Mouse (Mus musculus) kidney, postnatal 4 days (tissue): Measurements from ENCODE around the gene Cdh3.

Experiments used
- DNase-seq, 2 experiments: peaks; one replicate each; pipeline ENCODE4 v3.0.0; 2021; ENCODE audit warnings: mixed read lengths in 2 of 2

Cdh3 gene

GRCm38 (mm10) chr8:106527241-106528036 lies 16.7 kb downstream of the Cdh3 start:
- peak in 1 of 2 experiments; percentile 40 for DNase-seq

GRCm38 (mm10) chr8:106528596-106529249 lies 18.0 kb downstream of the Cdh3 start:
- DNase-seq: no peak

- no peak for DNase-seq
These were observed 19.3 kb downstream of the Cdh3 start for GRCm38 (mm10) chr8:106529885-106530482.

- DNase-seq: peak; percentile 41 to 45
These were observed 19.9 kb downstream of the Cdh3 start for GRCm38 (mm10) chr8:106530566-106530965.

- no peak for DNase-seq
These were observed 23.0 kb downstream of the Cdh3 start for GRCm38 (mm10) chr8:106533709-106534108.

GRCm38 (mm10) chr8:106534449-106534848 lies 23.8 kb downstream of the Cdh3 start:
- DNase-seq: peak; percentile 65 to 75

GRCm38 (mm10) chr8:106535448-106535847 lies 24.8 kb downstream of the Cdh3 start:
- no peak for DNase-seq

GRCm38 (mm10) chr8:106539193-106539592 lies 28.5 kb downstream of the Cdh3 start:
- no peak for DNase-seq

- no peak for DNase-seq
These were observed 30.3 kb downstream of the Cdh3 start for GRCm38 (mm10) chr8:106541002-106541401.

GRCm38 (mm10) chr8:106543043-106543442 lies 32.4 kb downstream of the Cdh3 start:
- DNase-seq: no peak

GRCm38 (mm10) chr8:106545149-106545548 lies 34.5 kb downstream of the Cdh3 start:
- DNase-seq: no peak

GRCm38 (mm10) chr8:106546746-106547145 lies 36.1 kb downstream of the Cdh3 start:
- no peak for DNase-seq

GRCm38 (mm10) chr8:106548366-106548936 lies 37.8 kb downstream of the Cdh3 start:
- no peak for DNase-seq

GRCm38 (mm10) chr8:106550906-106551305 lies 40.2 kb downstream of the Cdh3 start:
- no peak for DNase-seq

- DNase-seq: no peak
These were observed 43.3 kb downstream of the Cdh3 start for GRCm38 (mm10) chr8:106554011-106554410.

GRCm38 (mm10) chr8:106556068-106556645 lies 45.5 kb downstream of the Cdh3 start:
- no peak for DNase-seq

- no peak for DNase-seq
These were observed 49.2 kb downstream of the Cdh3 start for GRCm38 (mm10) chr8:106559844-106560243.

GRCm38 (mm10) chr8:106561097-106561865 lies 50.6 kb downstream of the Cdh3 start:
- peak; percentile 82 to 88 for DNase-seq

GRCm38 (mm10) chr8:106563691-106564182 lies 53.0 kb downstream of the Cdh3 start:
- peak in 1 of 2 experiments; percentile 54 for DNase-seq

- DNase-seq: no peak
These were observed 58.3 kb downstream of the Cdh3 start for GRCm38 (mm10) chr8:106569006-106569405.

- peak; percentile 29 to 54 for DNase-seq
These were observed 59.7 kb downstream of the Cdh3 start for GRCm38 (mm10) chr8:106570386-106570785.
